Mouse (Mus musculus) spleen, postnatal 10 days (tissue): ENCODE measurements around the gene Atp6v1e2.

ENCODE experiments used
- DNase-seq, 2 experiments: peaks; one replicate each; pipeline ENCODE4 v3.0.0; 2021 to 2022; ENCODE audit warnings: low spot score in 2 of 2

Gene Atp6v1e2

GRCm38 (mm10) chr17:86947840-86948796, at the start of gene Atp6v1e2:
TSS of gene Atp6v1e2 (minus strand) at chr17:86947897.
- DNase-seq: no peak

- DNase-seq: no peak
These were observed 49.6 kb upstream of the Atp6v1e2 start for GRCm38 (mm10) chr17:86997323-86997722.

DNA sequence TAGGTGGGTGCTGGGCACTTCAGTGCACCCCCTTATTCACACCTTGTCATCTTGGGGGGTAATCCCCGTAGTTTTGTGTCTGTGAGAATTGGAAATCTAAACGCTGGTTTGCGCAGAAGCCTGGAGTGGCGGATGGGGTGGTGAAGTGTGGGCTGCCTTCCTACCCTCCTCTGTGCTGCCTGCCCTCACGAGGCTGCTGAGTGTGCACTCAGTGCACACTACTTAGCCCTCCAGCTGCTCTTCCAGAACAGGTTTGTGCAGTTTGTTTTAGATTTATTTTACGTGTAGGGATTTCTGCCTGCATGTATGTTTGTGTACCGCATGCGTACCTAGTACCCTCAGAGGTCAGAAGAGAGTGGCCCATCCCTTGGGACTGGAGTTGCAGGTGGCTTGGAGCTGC, 43.6 kb upstream of the Atp6v1e2 start:
- DNase-seq: no peak

DNA sequence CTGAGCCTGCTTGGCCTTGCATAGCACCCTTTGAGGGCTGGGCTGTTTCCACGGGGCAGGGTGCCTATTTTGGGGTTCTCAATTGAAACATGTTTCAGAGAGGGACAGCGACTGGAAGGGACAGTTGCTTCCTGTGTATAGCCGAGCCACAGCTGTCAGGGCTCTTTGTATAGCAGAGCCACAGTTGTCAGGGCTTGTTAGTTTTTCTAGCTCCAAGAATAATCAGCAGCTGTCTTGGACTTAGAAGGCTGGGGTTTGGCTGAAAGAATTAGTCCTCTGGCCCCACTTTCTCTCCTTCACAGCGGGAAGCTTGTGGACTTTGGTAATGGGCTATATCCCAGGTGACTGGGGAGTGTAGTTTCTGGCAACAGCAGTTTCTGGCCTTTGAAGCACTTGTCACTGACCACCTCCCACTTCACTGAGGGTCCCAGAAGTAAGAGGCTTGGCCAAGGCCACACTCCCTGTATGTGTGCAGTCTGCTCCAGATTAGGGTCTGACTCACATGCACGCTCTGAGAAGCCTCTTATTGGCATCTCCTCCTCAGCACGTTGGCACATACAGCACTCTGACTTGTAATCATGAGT, 41.0 kb upstream of the Atp6v1e2 start:
- DNase-seq: peak in 1 of 2 experiments; percentile 46

DNA sequence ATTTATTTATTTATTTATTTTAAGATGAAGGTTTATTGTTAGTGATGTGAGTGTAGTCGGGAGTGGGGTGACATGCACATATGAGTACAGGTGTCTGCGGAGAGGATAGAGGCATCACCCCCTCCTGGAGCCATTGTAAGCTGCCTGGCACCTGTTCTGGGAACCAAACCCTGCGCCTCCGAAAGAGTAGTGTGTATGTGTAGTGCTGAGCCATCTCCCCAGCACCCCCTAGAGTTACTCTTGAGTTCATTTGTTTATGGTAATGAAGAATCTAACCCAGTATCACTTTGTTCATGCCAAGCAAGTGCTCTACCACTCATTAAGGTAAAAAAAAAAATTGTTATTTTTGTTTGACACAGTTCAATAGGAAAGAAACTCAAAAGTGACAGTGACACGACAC, 40.5 kb upstream of the Atp6v1e2 start:
- no peak for DNase-seq

DNA sequence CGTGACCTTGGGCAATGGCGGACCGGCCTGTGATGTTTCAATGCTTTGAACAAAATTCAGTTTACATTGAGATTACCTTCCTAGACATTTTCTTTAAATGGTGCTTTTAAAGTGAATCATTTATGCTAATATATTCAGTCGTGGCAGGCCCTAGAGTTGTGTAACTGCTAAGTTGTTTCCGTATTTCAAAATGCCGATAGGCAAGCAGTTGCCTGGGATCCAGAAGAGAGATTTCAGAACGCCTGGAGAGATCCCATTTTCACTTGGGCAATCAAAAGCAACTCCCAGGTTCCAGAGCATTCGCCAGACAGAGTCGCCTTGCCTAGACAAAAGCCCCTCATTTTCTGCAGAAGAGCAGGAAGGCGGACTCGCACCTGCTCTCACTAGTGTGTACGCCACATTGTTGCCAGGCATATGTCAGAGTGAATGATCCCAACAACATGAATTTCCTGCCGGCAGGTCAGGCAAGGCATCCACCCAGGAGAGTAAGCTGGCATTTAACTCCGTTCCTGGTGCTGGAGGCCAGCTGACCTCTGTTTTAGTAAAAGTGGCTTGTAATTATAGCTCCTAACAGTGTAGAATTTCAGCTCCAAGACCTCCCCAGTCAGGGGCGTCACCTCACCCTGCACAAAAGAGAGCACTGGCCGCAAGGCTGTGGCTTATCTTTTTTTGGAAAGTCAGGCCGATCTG, 38.9 kb upstream of the Atp6v1e2 start:
- DNase-seq: no peak

DNA sequence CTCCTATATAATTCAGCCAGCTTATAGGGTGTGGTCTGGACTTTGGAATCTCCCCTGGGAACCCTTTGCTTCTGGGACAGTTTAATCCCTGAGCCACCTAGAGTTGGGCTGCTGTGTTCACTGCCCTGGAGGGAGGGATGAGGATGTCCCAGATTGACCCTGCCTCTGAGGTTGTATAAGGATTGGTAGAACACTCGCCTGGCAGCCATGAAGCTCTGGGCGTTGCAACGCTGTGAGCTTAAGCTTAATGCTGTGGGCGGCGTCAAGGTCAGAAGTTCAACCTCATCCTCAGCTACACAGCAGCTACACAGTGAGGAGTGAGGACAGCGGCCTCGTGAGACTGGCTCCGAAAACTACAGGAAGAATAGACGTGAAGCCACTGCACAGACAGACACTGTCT, 34.8 kb upstream of the Atp6v1e2 start:
- no peak for DNase-seq

- DNase-seq: no peak
These were observed 34.0 kb upstream of the Atp6v1e2 start for GRCm38 (mm10) chr17:86981701-86982100.

DNA sequence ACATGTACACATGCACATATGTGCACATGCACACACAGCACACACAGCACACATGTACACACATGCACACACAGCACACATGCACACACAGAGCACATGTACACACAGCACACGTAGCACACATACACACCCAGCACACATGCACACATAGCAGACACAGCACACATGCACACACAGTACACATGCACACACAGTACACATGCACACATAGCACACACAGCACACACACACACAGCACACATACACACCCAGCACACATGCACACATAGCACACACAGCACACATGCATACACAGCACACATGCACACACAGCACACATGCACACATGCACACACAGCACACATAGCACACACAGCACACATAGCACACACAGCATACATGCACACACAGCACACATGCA, 33.5 kb upstream of the Atp6v1e2 start:
- DNase-seq: no peak

GRCm38 (mm10) chr17:86978496-86978895, 30.8 kb upstream of the Atp6v1e2 start:
- DNase-seq: no peak

DNA sequence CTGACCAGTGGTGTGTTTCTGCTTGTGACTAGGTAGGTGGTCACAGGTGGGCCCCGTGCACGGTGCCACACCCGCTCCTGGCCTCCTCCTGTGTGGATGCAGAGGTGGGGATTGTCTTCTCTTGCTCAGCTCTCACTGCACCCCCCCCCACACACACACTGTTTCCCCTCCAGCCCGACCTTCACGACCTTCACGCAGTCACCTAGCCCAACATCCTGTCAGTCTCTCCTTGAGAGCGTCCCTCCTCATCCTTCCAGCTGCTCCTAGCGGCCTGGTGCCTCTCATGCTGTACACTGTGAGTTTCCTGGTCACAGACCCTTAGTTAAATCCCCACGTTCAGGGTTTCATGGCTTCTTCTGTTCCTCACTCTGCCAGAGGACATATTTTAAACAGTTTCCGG, 28.7 kb upstream of the Atp6v1e2 start:
- peak in 1 of 2 experiments; percentile 10 for DNase-seq

DNA sequence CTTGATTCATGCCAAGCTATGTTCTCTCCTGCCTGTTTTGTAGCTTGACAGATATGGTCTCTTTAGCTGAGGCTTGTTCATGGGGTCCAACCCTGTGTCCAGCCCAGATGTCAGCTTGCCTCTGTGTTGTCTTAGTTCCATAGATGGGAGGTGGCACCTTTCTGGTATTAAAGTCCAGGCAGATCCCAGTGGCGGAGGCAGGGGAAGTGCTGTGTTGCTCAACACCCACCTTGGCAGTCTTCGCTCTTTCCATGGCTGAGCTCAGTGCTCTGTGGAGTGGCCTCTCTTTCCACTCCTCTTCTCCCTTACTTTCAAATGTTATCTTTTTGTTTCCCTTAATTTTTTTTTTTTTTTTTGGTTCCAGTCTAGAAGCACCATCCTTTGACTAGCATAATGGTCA, 25.4 kb upstream of the Atp6v1e2 start:
- DNase-seq: no peak

DNA sequence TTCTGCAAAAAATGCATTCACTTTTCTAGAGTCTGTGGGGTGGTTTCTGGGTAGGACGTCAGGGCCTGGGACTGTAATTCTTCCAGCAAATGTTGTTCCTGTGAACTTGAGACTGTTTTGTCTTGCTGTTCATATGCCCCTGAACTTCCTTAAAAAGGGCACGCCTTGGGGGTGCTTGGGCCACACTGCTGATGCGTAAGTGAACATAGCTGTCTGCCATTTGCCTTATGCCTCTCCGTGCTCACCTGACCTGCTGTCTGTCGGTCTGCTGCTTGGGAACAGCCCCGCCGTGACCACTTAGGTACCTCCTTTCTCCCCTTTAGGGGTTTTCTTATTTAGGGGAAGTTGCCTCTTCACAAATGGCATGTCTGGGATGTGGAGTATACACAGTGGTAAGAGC, 24.2 kb upstream of the Atp6v1e2 start:
- no peak for DNase-seq

- DNase-seq: no peak
These were observed 23.3 kb upstream of the Atp6v1e2 start for GRCm38 (mm10) chr17:86971036-86971435.

DNA sequence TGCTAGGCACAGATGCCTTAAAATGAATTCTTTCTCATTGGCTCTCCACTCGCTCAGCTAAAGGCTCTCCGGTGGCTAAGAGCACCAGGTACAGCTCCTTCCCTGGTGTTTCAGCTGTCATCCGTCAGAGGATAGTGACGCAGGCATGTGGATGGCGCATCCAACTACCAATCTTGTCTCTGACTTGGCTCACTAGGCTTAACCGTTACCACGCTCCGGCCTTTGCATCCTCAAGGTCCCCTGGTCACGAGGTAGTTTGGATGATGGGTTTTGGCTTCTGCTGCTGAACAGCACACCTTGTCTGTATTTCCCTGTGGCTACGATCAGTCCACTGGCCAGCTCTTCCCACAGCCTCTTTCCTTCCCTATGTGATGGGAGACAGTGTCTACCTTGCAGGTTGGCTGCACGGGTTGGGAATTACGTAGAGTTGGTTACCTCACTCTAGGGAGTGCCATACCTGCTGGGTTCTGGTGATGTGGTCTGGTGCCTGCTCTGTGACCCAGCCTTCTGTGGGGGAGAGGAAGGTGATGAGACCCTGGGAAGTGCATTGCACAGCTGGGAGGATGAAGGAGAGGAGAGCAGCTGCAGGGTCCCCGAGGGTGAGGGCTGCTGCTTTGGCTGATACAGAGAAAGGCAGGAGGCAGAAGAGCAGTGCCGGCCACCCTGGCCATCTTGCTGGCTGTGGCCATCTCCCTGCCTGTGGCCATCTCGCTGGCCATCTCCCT, 22.5 kb upstream of the Atp6v1e2 start:
- no peak for DNase-seq

DNA sequence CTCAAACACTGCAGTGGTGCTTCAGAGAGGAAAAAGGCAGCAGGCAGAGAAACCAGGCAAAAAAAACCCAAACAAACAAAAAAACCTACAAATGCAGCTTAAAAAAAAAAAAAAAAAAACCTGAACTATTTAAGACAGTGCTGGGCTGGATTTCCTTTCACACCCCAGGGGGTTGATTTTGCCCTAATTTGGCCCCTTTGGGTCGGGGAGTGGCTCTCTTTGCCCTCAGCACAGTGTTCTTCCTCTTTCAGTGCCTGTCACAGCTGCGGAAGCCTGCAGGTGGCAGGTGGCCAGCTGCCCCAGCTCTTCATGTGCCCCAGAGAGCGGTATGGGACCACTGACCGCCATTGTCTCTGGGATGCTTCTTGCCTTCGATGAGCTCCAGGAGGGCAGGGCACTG, 21.9 kb upstream of the Atp6v1e2 start:
- peak in 1 of 2 experiments; percentile 73 for DNase-seq

GRCm38 (mm10) chr17:86968581-86968980, 20.9 kb upstream of the Atp6v1e2 start:
- no peak for DNase-seq

DNA sequence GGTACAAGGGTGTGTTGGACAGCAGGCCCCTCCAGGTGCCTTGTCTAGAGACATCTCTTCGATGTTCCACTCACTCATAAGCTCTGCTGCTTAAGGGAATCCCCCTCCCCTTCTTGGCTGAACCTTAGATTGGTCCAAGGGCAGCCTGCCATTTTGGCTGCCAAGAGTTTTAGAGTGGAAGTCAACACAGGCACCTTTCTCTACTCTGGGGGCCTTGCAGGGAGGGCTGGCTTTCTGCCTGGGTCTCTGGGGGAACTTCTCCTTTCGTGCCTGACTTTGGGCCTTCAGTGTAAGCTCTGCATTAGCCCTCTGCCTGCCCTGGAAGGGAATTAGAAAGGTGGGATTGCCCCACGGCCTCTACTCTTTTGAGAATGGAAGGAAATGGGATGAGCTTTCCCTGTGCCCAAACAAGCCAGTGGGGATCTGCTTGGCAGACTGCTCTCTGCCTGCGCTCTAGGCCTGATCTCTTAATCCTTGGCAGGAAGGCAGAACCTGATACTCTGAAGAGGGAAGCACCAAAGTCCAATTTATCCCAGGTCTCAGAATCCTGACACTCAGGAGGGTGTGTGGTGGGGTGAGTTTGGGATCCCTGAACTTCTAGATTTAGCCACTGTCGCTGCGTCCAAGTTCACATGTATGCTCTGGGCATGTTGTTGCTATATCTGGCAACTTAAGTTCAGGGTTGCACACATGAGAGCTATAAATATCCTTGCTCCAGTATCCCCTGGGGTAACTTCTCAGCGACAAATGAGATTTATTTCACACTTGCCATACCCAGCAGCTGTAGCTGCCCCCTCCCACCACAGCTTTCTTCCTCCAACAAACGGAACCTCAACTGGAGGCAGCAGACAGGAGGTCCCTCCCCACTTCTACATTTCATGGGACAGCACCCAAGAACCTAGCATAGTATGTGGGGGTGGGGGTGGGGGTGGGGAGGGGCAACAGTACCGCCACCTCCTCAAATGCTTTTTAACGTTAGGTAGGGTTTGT, 20.1 kb upstream of the Atp6v1e2 start:
- DNase-seq: no peak

- no peak for DNase-seq
These were observed 19.4 kb upstream of the Atp6v1e2 start for GRCm38 (mm10) chr17:86967048-86967447.

- no peak for DNase-seq
These were observed 18.3 kb upstream of the Atp6v1e2 start for GRCm38 (mm10) chr17:86966040-86966439.

- no peak for DNase-seq
These were observed 17.4 kb upstream of the Atp6v1e2 start for GRCm38 (mm10) chr17:86965121-86965520.
